Mouse (Mus musculus): ENCODE measurements around the gene Acadl.

DNA sequence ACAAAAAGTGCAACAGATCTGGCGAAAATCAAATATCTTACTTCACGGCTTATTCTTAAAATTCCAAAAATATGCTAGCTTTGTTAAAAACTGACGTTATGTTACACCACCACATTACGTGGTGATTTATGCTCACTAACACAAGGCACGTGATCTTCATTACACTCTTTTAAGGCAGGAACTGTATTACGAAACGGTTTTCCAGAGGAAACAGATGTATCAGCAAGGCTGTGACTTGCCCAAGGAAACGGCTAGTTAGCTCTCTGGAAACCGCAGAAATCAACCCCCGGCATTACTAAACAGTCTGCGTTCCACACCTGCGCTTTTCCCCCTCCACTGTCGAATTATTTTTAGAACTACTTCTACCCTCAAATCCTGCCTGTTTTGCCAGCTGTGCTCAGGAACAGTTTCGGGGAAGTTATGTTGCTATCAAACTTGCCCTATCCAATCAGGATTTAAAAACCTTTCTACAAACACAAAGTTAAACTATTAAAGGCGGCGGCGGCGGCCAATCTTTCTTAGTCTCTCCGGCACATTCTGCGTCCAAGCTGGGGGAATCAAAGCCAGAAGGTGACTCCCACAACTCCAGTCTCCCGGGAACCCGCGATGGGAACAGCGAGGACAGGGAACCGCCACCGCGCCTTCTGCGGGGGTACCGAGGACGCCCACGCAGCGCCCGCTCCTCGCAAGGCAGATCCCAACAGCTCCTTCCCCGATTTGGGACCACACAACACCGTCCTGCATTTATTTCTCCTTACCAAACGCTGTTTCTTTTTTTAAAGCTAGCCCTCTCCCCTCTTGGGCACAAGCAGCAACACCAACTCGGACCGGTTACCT, 46.9 kb downstream of the Acadl start:
- no peak for TF ChIP-seq CTCF (IDR thresholded peaks at IDR 0.05 in 2 of 3, conservative IDR thresholded peaks at IDR 0.05 in 1 of 3; ENCODE audit: control insufficient read depth in 1 of 3, insufficient read depth in 1 of 3, low read depth in 2 of 3, low read length in 3 of 3, poor library complexity in 1 of 3, severe bottlenecking in 1 of 3)
- TF ChIP-seq EP300 (IDR thresholded peaks at IDR 0.05; ENCODE audit: low read depth in 1 of 2, low read length in 2 of 2), result peak; percentile 27 to 41
- peak; percentile 94 for TF ChIP-seq ETS1 (IDR thresholded peaks at IDR 0.05; ENCODE audit: low read depth, low read length)
- no peak for TF ChIP-seq GATA1 (IDR thresholded peaks at IDR 0.05; ENCODE audit: low read depth, low read length)
- no peak for TF ChIP-seq ZMIZ1 (IDR thresholded peaks at IDR 0.05; ENCODE audit: low read depth, low read length)
- TF ChIP-seq POLR2A (IDR thresholded peaks at IDR 0.05; ENCODE audit: control insufficient read depth in 1 of 2, insufficient read depth in 1 of 2, low read depth in 1 of 2, low read length in 2 of 2, poor library complexity in 1 of 2), result no peak
- TF ChIP-seq RCOR1 (IDR thresholded peaks at IDR 0.05; ENCODE audit: low read depth, low read length), result peak; percentile 43; the same call in 1 of the 2 replicates
- no peak for TF ChIP-seq TAL1 (IDR thresholded peaks at IDR 0.05; ENCODE audit: low read length)
- no peak for TF ChIP-seq NRF1 (IDR thresholded peaks at IDR 0.05; ENCODE audit: insufficient read depth, low read depth, low read length, poor library complexity, severe bottlenecking)
- peak; percentile 82; the same call in 1 of the 2 replicates for TF ChIP-seq MAZ (IDR thresholded peaks at IDR 0.05; ENCODE audit: low read depth, low read length)
